Mouse (Mus musculus) megakaryocyte progenitor cell, adult 5-6 weeks (primary cell): Measurements from ENCODE around the gene Mtcl1. TPM values are rescaled to one million over a fixed set of nuclear protein-coding genes. Genes with fewer than 3 reads are reported as not detected.

ENCODE experiments used
- total RNA-seq, 2 experiments: library from RNA; stranded (forward) in 1 of 2; stranded (reverse) in 1 of 2; fragments of 157-497, 149-512 nt in 1 of 2; fragments of 200-1000 nt in 1 of 2; gene quantifications; 2 replicates each; pipeline versions ENCODE4 v1.2.3 to v1.2.4; 2015 to 2017

Mtcl1 gene
- total RNA-seq, 2 experiments from 2014 or later: not detected

Other genes with a start within 250 kb of the Mtcl1 start
- gene Rab12, start 70.0 kb upstream of the Mtcl1 start, total RNA-seq (2015): 18.9 and 26.1 TPM in 2 replicates
- 26.6 and 36.4 TPM in 2 replicates for gene Rab12, start 70.0 kb upstream of the Mtcl1 start, total RNA-seq (2017)
- gene Themis3, start 144.9 kb upstream of the Mtcl1 start, total RNA-seq (2015): not detected in 2 replicates
- gene Themis3, start 144.9 kb upstream of the Mtcl1 start, total RNA-seq (2017): not detected in 2 replicates